Mouse (Mus musculus) adrenal gland, postnatal 4 days (tissue): ENCODE measurements around the gene Slc10a6. TPM values are rescaled to one million over a fixed set of nuclear protein-coding genes. Genes with fewer than 3 reads are reported as not detected.

Experiments
- DNase-seq, 2 experiments: peaks; one replicate each; pipeline ENCODE4 v3.0.0; 2021 to 2022; ENCODE audit warnings: low spot score in 2 of 2, mixed read lengths in 2 of 2
- total RNA-seq, 2 experiments: library from RNA; stranded (reverse); gene quantifications; 2 replicates each; pipeline ENCODE4 v1.2.3; 2021

Slc10a6 gene
- total RNA-seq, 2 experiments from 2014 or later, result 1.1 to 1.9 TPM

GRCm38 (mm10) chr5:103620301-103620973 is 8.8 kb downstream of the Slc10a6 start:
- no peak for DNase-seq

- DNase-seq, result no peak
These were observed 12.0 kb downstream of the Slc10a6 start for GRCm38 (mm10) chr5:103617191-103617590.

GRCm38 (mm10) chr5:103614356-103614755 is 14.8 kb downstream of the Slc10a6 start:
- DNase-seq, result no peak

GRCm38 (mm10) chr5:103612316-103612715 is 16.9 kb downstream of the Slc10a6 start:
- no peak for DNase-seq

- no peak for DNase-seq
These were observed 18.2 kb downstream of the Slc10a6 start for GRCm38 (mm10) chr5:103610856-103611472.

GRCm38 (mm10) chr5:103610148-103610547 is 19.1 kb downstream of the Slc10a6 start:
- no peak for DNase-seq

GRCm38 (mm10) chr5:103605707-103606106 is 23.5 kb downstream of the Slc10a6 start:
- no peak for DNase-seq

- no peak for DNase-seq
These were observed 25.9 kb downstream of the Slc10a6 start for GRCm38 (mm10) chr5:103603115-103603893.

- DNase-seq, result no peak
These were observed 30.3 kb downstream of the Slc10a6 start for GRCm38 (mm10) chr5:103598881-103599280.

GRCm38 (mm10) chr5:103598264-103598663 is 30.9 kb downstream of the Slc10a6 start:
- DNase-seq, result no peak

- DNase-seq, result no peak
These were observed 31.6 kb downstream of the Slc10a6 start for GRCm38 (mm10) chr5:103597604-103598003.

- no peak for DNase-seq
These were observed 32.6 kb downstream of the Slc10a6 start for GRCm38 (mm10) chr5:103596467-103597146.

- no peak for DNase-seq
These were observed 33.6 kb downstream of the Slc10a6 start for GRCm38 (mm10) chr5:103595394-103596226.

- no peak for DNase-seq
These were observed 35.6 kb downstream of the Slc10a6 start for GRCm38 (mm10) chr5:103593575-103593974.

- DNase-seq, result no peak
These were observed 36.5 kb downstream of the Slc10a6 start for GRCm38 (mm10) chr5:103592706-103593105.

GRCm38 (mm10) chr5:103591846-103592245 is 37.4 kb downstream of the Slc10a6 start:
- no peak for DNase-seq

GRCm38 (mm10) chr5:103587219-103587618 is 42.0 kb downstream of the Slc10a6 start:
- DNase-seq, result no peak

- no peak for DNase-seq
These were observed 49.4 kb downstream of the Slc10a6 start for GRCm38 (mm10) chr5:103579680-103580420.

GRCm38 (mm10) chr5:103569446-103569845 is 59.8 kb downstream of the Slc10a6 start:
- DNase-seq, result no peak

- no peak for DNase-seq
These were observed 61.2 kb downstream of the Slc10a6 start for GRCm38 (mm10) chr5:103568034-103568433.
